Mouse (Mus musculus) lung, postnatal 36 days (tissue): ENCODE data around the gene Dcst2.

Experiments
- DNase-seq: peaks from one replicate; pipeline ENCODE4 v3.0.0; 2022; ENCODE audit warnings: mixed read lengths

The Dcst2 gene

GRCm38 (mm10) chr3:89361675-89362074, at the start of gene Dcst2:
Dcst2 (plus strand) TSS chr3:89361975.
- DNase-seq = no peak

- DNase-seq = peak; percentile 87
These were observed 47.4 kb upstream of the Dcst2 start for GRCm38 (mm10) chr3:89314340-89314739.

GRCm38 (mm10) chr3:89314791-89315190, 47.0 kb upstream of the Dcst2 start:
- DNase-seq = peak; percentile 70

- peak; percentile 93 for DNase-seq
These were observed 46.4 kb upstream of the Dcst2 start for GRCm38 (mm10) chr3:89315195-89315929.

GRCm38 (mm10) chr3:89315930-89316831, 45.6 kb upstream of the Dcst2 start:
- no peak for DNase-seq

GRCm38 (mm10) chr3:89316833-89317232, 44.9 kb upstream of the Dcst2 start:
- DNase-seq = peak; percentile 95

GRCm38 (mm10) chr3:89317246-89317645, 44.5 kb upstream of the Dcst2 start:
- DNase-seq = no peak

- no peak for DNase-seq
These were observed 43.5 kb upstream of the Dcst2 start for GRCm38 (mm10) chr3:89318316-89318715.

- DNase-seq = no peak
These were observed 42.7 kb upstream of the Dcst2 start for GRCm38 (mm10) chr3:89318971-89319590.

- DNase-seq = no peak
These were observed 42.0 kb upstream of the Dcst2 start for GRCm38 (mm10) chr3:89319591-89320350.

GRCm38 (mm10) chr3:89320581-89321182, 41.1 kb upstream of the Dcst2 start:
- DNase-seq = no peak

GRCm38 (mm10) chr3:89321183-89322130, 40.3 kb upstream of the Dcst2 start:
- no peak for DNase-seq

GRCm38 (mm10) chr3:89322131-89322500, 39.7 kb upstream of the Dcst2 start:
- DNase-seq = no peak

- peak; percentile 68 for DNase-seq
These were observed 39.1 kb upstream of the Dcst2 start, which contains the start of gene Efna3 for GRCm38 (mm10) chr3:89322514-89323165. Efna3 (minus strand) TSS chr3:89322965.

GRCm38 (mm10) chr3:89325882-89326281, 35.9 kb upstream of the Dcst2 start:
- no peak for DNase-seq

GRCm38 (mm10) chr3:89327371-89327870, 34.4 kb upstream of the Dcst2 start:
- no peak for DNase-seq

- DNase-seq = no peak
These were observed 33.2 kb upstream of the Dcst2 start for GRCm38 (mm10) chr3:89328623-89329022.

GRCm38 (mm10) chr3:89330346-89330745, 31.4 kb upstream of the Dcst2 start:
- no peak for DNase-seq

GRCm38 (mm10) chr3:89330948-89331347, 30.8 kb upstream of the Dcst2 start:
- DNase-seq = peak; percentile 47

- no peak for DNase-seq
These were observed 30.2 kb upstream of the Dcst2 start for GRCm38 (mm10) chr3:89331561-89331960.
